Mouse (Mus musculus) stomach, embryonic 14.5 days (tissue): ENCODE results near the gene Rapgef6. TPM values are rescaled to one million over a fixed set of nuclear protein-coding genes. Genes with fewer than 3 reads are reported as not detected.

Source experiments
- ATAC-seq: fragments of 200-750 bp; cut with Nextera tagmentation; 2 replicates; pipeline ENCODE4 v1.8.0; 2017; ENCODE audit warnings: low read depth, moderate TSS enrichment; ENCODE audit not compliant: insufficient number of reproducible peaks, insufficient read depth, low FRiP score
- H3K27ac ChIP-seq: fragments of 300-500 bp; sonication (generic); 2 replicates; pipeline ENCODE4 v1.5.1; 2014; ENCODE audit warnings: mild to moderate bottlenecking, low read length, moderate library complexity, mixed read lengths
- H3K27me3 ChIP-seq: fragments of 300-500 bp; sonication (generic); 2 replicates; pipeline ENCODE4 v1.6.1; 2014; ENCODE audit warnings: low read length, control low read depth, mixed read lengths; ENCODE audit not compliant: control insufficient read depth, insufficient read depth
- H3K36me3 ChIP-seq: fragments of 300-500 bp; sonication (generic); 2 replicates; pipeline ENCODE4 v1.6.1; 2014; ENCODE audit warnings: mild to moderate bottlenecking, control low read depth, low read length, moderate library complexity, mixed read lengths; ENCODE audit not compliant: control insufficient read depth, insufficient read depth
- H3K4me1 ChIP-seq: fragments of 300-500 bp; sonication (generic); 2 replicates; pipeline ENCODE4 v1.6.1; 2014; ENCODE audit warnings: low read length, control low read depth, mixed read lengths; ENCODE audit not compliant: control insufficient read depth, insufficient read depth
- H3K4me2 ChIP-seq: fragments of 300-500 bp; sonication (generic); replicated peaks from 2 replicates; pipeline ENCODE4 v1.6.1; 2014; ENCODE audit warnings: low read depth, low read length, control low read depth
- H3K4me3 ChIP-seq: fragments of 300-500 bp; sonication (generic); 2 replicates; pipeline ENCODE4 v1.5.1; 2014; ENCODE audit warnings: low read depth, low read length, control low read depth
- H3K9ac ChIP-seq: fragments of 300-500 bp; sonication (generic); replicated peaks from 2 replicates; pipeline ENCODE4 v1.6.1; 2014; ENCODE audit warnings: low read depth, mild to moderate bottlenecking, control low read depth, low read length, moderate library complexity, mixed read lengths
- H3K9me3 ChIP-seq: fragments of 300-500 bp; sonication (generic); 2 replicates; pipeline ENCODE4 v1.6.1; 2016; ENCODE audit warnings: low read depth, low read length, control low read depth; ENCODE audit not compliant: control insufficient read depth
- WGBS: fragments of 180-500 bp; shearing (Covaris S2); extraction: QIAGEN DNeasy Blood & Tissue Kit; methylation state at CpG from one replicate; pipeline ENCODE4 v1.1.7; 2014; 5-methylcytosine and 5-hydroxymethylcytosine counted together
- polyA plus RNA-seq: library from polyadenylated mRNA; unstranded; fragments of >200 nt; fragmentation: Nextera tagmentation; extraction: Ambion mirVana; gene quantifications from 2 replicates; pipeline ENCODE4 v1.2.1, GENCODE M21; 2014

Rapgef6 gene
- polyA plus RNA-seq, 1 experiment from 2014 or later: 39.4 TPM

DNA sequence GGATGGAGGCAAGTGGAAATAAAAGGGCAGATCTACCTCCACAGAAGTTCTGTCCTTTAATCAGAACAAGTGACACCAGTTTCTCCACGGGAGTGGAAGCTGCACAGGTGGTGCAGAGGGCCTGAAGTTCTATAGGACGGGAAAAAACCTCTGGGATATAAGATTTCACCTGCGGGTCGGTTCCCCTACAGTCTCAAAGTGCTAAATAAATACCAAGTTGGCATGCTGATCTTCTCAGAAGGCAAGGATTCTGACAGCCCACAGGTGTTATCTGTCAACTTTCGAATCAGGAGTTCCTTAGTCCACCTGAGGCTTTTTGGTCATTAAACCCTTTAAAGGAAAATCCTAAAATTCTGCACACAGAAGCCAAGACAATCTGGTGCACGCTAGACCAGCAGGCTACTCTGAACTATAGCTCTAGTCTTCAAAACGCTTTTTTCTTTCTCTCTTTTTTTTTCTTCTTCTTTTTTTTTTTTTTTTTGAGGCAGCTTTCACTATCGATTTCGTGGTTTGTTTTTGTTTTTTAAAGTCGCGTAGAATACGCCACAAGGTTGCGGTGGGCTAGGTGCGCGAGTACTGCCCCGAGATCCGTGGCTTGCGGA is 619 bp upstream of the Rapgef6 start:
- Histone ChIP-seq H3K9me3 (no peaks in the 10 kb centered on the region), H3K27ac (peak overlapping the region; percentile 90), H3K36me3 (no peaks in the 10 kb centered on the region), H3K4me1 (no peaks in the 10 kb centered on the region), H3K9ac (peak overlapping the region; percentile 34), H3K4me2 (peak overlapping the region; percentile 66), H3K27me3 (no peaks in the 10 kb centered on the region), H3K4me3 (peak overlapping the region; percentile 91)
- WGBS: under 1% methylated on average over 18 of the region's 18 CpGs
- ATAC-seq: no peak

DNA sequence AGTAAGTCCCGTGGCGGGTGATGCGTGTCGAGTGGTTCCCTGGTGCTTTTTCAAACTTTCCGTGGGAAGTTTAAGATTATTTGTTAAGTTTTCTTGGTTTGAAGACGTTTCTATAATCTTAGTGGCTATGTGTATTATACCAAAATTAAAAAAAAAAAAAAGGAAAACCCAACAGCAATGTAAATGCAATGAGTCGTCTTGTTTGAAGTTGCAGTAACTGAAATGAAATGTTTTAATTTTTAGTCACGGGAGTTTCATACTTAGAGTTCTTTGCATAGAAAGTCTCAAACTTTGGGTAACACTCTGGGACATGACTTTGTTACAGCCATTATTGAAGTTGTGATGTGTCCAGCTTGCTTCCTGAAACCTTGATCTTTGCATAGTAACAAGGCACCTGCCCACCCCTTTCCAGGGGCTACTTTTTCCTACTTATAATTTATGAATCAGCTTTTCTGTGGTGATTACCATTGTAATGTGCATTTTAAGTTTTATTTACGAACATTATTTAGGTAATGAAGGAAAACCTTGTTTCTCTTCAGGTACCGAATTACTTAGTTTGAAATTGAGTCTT is 869 bp downstream of the Rapgef6 start:
- Histone ChIP-seq H3K9ac (peak overlapping the region; percentile 87), H3K4me1 (no peaks in the 10 kb centered on the region), H3K36me3 (no peaks in the 10 kb centered on the region), H3K4me2 (peak overlapping the region; percentile 67), H3K4me3 (peak overlapping the region; percentile 91), H3K27me3 (no peaks in the 10 kb centered on the region), H3K9me3 (no peaks in the 10 kb centered on the region), H3K27ac (peak overlapping the region; percentile 95; the same call in 1 of the 2 replicates)
- ATAC-seq: no peak
- 14% methylated on average over 10 of the region's 10 CpGs for WGBS

DNA sequence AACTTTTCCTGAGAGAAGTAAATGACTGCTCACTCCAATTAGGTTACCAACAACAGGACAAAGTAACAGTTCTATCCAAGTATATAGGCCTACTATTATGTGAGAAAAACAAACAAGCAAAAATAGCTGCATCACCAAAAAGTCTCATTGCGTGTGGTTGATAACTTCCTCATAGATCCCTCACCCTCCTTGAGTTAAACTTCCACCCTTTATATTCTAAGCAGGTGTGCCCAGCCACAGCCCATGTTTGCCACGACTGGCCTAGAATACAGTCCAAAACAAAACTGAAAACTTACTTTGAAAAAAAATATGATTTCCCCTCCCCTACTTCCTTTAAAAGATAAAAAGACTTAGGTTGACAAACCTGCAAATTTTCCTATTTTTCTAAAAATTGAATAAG is 5.4 kb downstream of the Rapgef6 start:
- no peak overlapping the region for H3K9ac ChIP-seq
- ATAC-seq: no peak
- 74% methylated on average over 2 of the region's 2 CpGs for WGBS
- peaks cover 2% of the 10 kb centered on the region; the same call in 1 of the 2 replicates for H3K4me1 ChIP-seq
- H3K27ac ChIP-seq: no peak overlapping the region
- no peaks in the 10 kb centered on the region for H3K9me3 ChIP-seq
- no peaks in the 10 kb centered on the region for H3K36me3 ChIP-seq
- no peaks in the 10 kb centered on the region for H3K27me3 ChIP-seq
- no peak overlapping the region for H3K4me2 ChIP-seq
- no peak overlapping the region for H3K4me3 ChIP-seq

DNA sequence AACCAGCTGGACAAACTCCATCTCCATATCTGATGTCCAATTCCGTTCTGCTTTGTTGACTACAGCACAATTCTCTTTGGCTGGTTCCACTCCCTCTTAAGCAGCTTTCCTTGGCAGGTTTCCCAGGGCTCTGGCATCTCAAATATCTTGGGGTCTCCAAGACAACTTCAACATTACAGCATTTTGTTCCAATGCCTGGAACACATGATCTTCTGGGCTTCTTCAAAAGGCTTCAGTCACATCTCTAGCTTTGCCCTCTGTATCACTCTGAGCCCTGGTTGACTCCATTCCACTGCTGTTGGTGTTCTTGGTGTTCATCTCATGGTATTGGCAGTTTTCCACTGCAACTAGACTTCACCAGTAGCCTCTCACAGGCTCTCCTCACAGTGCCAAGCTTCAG is 7.7 kb downstream of the Rapgef6 start:
- no peak overlapping the region for H3K27ac ChIP-seq
- ATAC-seq: no peak
- 35% methylated on average over 1 of the region's 1 CpGs for WGBS
- no peaks in the 10 kb centered on the region for H3K27me3 ChIP-seq
- H3K4me2 ChIP-seq: no peak overlapping the region
- no peak overlapping the region for H3K4me3 ChIP-seq
- peaks cover 2% of the 10 kb centered on the region; the same call in 1 of the 2 replicates for H3K4me1 ChIP-seq
- H3K9ac ChIP-seq: no peak overlapping the region
- H3K9me3 ChIP-seq: no peaks in the 10 kb centered on the region
- no peaks in the 10 kb centered on the region for H3K36me3 ChIP-seq

DNA sequence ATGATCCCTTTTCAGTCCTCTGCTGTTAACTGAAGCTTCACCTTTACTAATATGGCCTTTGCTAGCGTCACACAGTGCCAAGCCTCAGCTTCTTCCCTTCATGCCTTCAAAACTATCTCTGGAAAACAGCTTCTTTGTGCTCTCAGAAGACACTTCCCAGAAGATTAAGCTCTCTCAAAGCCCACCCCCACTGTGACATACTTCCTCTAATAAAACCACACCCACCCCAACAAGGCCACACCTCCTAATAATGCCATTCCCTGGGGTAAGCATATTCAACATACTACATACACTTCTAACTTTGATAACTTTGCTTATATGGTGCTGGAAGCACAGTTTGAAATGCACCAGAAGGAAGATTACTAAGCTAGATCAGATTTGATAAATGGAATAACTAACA is 8.3 kb downstream of the Rapgef6 start:
- Histone ChIP-seq H3K27ac (no peak overlapping the region), H3K4me1 (peaks cover 2% of the 10 kb centered on the region; the same call in 1 of the 2 replicates), H3K27me3 (no peaks in the 10 kb centered on the region), H3K9me3 (no peaks in the 10 kb centered on the region), H3K36me3 (no peaks in the 10 kb centered on the region), H3K4me2 (no peak overlapping the region), H3K9ac (no peak overlapping the region), H3K4me3 (no peak overlapping the region)
- 87% methylated on average over 1 of the region's 1 CpGs for WGBS
- ATAC-seq: no peak

DNA sequence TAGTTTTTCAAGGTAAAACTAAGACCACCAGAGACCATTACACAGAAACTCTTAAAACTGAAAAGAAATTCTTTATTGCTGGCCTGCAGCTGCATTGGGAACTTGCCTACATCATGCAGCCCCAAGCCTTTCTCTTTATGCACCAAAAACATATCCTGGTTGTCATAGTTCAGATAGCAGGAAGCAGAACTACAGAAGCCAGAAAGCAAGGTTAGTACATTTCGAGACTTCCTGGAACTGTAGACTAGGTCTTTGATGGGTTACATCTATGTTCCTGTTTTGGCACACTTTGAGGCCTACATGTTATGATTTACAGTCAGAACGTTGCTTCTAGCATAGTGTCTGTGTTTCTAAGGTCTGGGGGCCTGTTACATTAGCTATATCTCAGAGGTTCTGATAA is 11.2 kb downstream of the Rapgef6 start:
- no peak overlapping the region for H3K4me2 ChIP-seq
- H3K36me3 ChIP-seq: no peaks in the 10 kb centered on the region
- 74% methylated on average over 2 of the region's 2 CpGs for WGBS
- peaks cover 3% of the 10 kb centered on the region; the same call in 1 of the 2 replicates for H3K4me1 ChIP-seq
- H3K27me3 ChIP-seq: no peaks in the 10 kb centered on the region
- ATAC-seq: no peak
- H3K9ac ChIP-seq: no peak overlapping the region
- no peak overlapping the region for H3K27ac ChIP-seq
- no peak overlapping the region for H3K4me3 ChIP-seq
- H3K9me3 ChIP-seq: no peaks in the 10 kb centered on the region

DNA sequence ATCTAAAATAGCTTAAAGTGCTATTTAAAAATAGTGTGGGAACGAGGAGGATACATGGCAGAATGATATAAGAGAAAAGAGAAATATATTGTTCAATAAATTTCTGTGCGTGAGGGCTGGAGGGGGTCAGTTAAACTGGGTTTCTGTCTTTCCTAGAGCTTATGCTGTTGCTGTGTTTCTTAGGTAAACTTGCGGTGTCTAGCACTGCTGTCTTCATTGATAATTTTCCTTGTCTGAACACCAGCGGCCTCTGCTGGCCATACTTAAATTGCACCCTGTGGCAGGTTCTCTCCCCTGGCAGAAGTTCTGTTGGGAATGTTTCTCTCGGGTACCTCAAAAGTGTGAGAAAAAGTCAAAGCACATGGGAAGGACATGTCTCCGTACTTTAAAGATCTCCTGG is 12.2 kb downstream of the Rapgef6 start:
- H3K9me3 ChIP-seq: no peaks in the 10 kb centered on the region
- H3K9ac ChIP-seq: no peak overlapping the region
- H3K27ac ChIP-seq: no peak overlapping the region
- H3K4me3 ChIP-seq: no peak overlapping the region
- H3K4me1 ChIP-seq: peaks cover 7% of the 10 kb centered on the region; the same call in 1 of the 2 replicates
- H3K27me3 ChIP-seq: no peaks in the 10 kb centered on the region
- H3K4me2 ChIP-seq: no peak overlapping the region
- ATAC-seq: no peak
- H3K36me3 ChIP-seq: no peaks in the 10 kb centered on the region
- 55% methylated on average over 6 of the region's 6 CpGs for WGBS

DNA sequence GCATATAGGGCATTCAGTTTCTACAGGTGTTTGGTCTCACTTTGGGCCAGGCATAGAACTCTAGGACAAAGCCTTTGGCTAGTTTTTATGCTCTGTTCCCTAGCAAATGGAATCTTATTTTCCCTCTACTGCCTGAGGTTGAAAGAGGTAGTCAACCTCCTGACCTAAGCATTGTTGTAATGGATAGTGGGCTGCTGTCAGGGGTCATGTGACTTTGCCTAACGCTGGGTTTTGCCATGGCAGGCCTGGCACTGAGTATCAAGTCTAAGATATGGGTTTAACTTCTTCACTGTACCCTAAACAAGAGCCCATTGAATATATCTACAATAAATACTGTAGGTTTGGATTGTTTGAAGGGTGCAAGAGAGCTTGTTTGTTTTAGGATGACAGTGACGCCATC is 16.4 kb downstream of the Rapgef6 start:
- H3K9me3 ChIP-seq: no peaks in the 10 kb centered on the region
- H3K4me3 ChIP-seq: no peak overlapping the region
- WGBS: 58% methylated on average over 2 of the region's 2 CpGs
- H3K27ac ChIP-seq: no peak overlapping the region
- H3K4me2 ChIP-seq: no peak overlapping the region
- no peak overlapping the region for H3K9ac ChIP-seq
- H3K4me1 ChIP-seq: 0 out of 2 replicates have a peak, but pooled peaks cover 5% of the 10 kb centered on the region
- no peaks in the 10 kb centered on the region for H3K36me3 ChIP-seq
- no peak for ATAC-seq
- H3K27me3 ChIP-seq: no peaks in the 10 kb centered on the region

DNA sequence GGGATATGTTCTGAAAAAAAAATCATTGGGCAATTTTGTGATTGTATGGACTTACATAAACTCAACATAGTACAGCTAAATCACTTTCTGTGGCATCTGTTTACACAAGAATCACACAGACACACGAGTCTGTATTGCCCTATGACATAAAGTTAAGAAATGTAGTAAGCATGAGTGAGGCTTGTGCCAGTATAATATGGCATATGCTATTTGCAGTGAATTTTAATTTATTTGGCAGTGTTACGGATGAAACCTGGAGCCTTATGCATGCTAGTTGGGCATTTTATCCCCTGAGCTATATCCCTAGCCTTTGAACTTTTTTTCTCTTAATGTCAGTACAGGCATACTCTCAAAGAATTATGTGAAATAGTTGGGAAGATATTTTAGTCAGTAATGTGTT is 16.8 kb downstream of the Rapgef6 start:
- ATAC-seq: no peak
- Histone ChIP-seq H3K36me3 (no peaks in the 10 kb centered on the region), H3K4me2 (no peak overlapping the region), H3K27ac (no peak overlapping the region), H3K9me3 (no peaks in the 10 kb centered on the region), H3K4me3 (no peak overlapping the region), H3K4me1 (0 out of 2 replicates have a peak, but pooled peaks cover 5% of the 10 kb centered on the region), H3K9ac (no peak overlapping the region), H3K27me3 (no peaks in the 10 kb centered on the region)
- WGBS: 49% methylated on average over 2 of the region's 2 CpGs
